Mouse (Mus musculus): ENCODE measurements around the gene Gemin7. TPM values are rescaled to one million over a fixed set of nuclear protein-coding genes. Genes with fewer than 3 reads are reported as not detected.
A peak's percentile ranks its signal among the peaks of the same experiment; 100 is the strongest.
"Not testable (repeated sequence)": the region's sequence is repeated elsewhere in the genome, so short reads cannot be mapped to it uniquely, and the experiment has no call there.

The Gemin7 gene
- polyA plus RNA-seq, 1 experiment from 2014 or later = 158 TPM

- Histone ChIP-seq H3K4me2 (ENCODE audit: low read depth, low read length) (no peak overlapping the region), H3K9me3 (replicated peaks; ENCODE audit: control insufficient read depth, low read length) (no peaks in the 10 kb centered on the region), H3K9ac (replicated peaks; ENCODE audit: low read length) (no peak overlapping the region), H3K27me3 (ENCODE audit: control insufficient read depth, insufficient read depth, low read length) (no peaks in the 10 kb centered on the region), H3K4me1 (ENCODE audit: control insufficient read depth, insufficient read depth, low read length) (no peaks in the 10 kb centered on the region), H3K36me3 (replicated peaks; ENCODE audit: control insufficient read depth, insufficient read depth, low read depth, low read length) (no peaks in the 10 kb centered on the region), H3K27ac (replicated peaks; ENCODE audit: low read depth, low read length) (no peak overlapping the region), H3K4me3 (ENCODE audit: low read depth, low read length) (no peak overlapping the region)
- DNase-seq (ENCODE audit: low spot score) = no peak
- 87% methylated on average over 12 of the region's 12 CpGs for WGBS
- no peak for ATAC-seq (replicated peaks; ENCODE audit: insufficient number of reproducible peaks, low FRiP score, low TSS enrichment, low read depth)
These were observed 32.4 kb upstream of the Gemin7 start for GRCm38 (mm10) chr7:19609641-19610332.

DNA sequence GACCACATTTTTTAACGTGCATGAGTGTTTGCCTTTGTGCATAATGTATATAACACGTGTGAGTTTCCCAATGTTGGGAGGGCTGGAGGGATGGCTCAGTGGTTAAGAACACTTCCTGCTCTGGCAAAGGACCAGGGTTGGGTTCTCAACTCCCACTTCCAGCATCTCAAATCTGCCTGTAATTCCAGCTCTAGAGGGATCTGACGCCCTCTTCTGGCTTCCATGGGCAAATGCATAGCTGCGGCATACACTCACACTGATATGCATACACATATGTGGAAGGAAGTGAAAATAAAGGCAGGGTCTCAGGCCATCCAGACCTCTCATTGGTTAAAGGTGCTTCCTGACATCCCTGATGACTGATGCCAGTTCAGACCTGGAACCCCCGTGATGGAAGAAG, 29.9 kb upstream of the Gemin7 start:
- H3K9me3 ChIP-seq (replicated peaks; ENCODE audit: control insufficient read depth, low read length) = no peaks in the 10 kb centered on the region
- DNase-seq (ENCODE audit: low spot score) = no peak
- H3K36me3 ChIP-seq (replicated peaks; ENCODE audit: control insufficient read depth, insufficient read depth, low read depth, low read length) = no peaks in the 10 kb centered on the region
- H3K4me3 ChIP-seq (ENCODE audit: low read depth, low read length) = no peak overlapping the region
- H3K9ac ChIP-seq (replicated peaks; ENCODE audit: low read length) = no peak overlapping the region
- H3K4me1 ChIP-seq (ENCODE audit: control insufficient read depth, insufficient read depth, low read length) = no peaks in the 10 kb centered on the region
- ATAC-seq (replicated peaks; ENCODE audit: insufficient number of reproducible peaks, low FRiP score, low TSS enrichment, low read depth) = no peak
- H3K4me2 ChIP-seq (ENCODE audit: low read depth, low read length) = no peak overlapping the region
- WGBS = 80% methylated on average over 5 of the region's 5 CpGs
- H3K27ac ChIP-seq (replicated peaks; ENCODE audit: low read depth, low read length) = no peak overlapping the region
- H3K27me3 ChIP-seq (ENCODE audit: control insufficient read depth, insufficient read depth, low read length) = no peaks in the 10 kb centered on the region

GRCm38 (mm10) chr7:19604606-19605214, 27.3 kb upstream of the Gemin7 start:
- DNase-seq (ENCODE audit: low spot score); H3K27ac ChIP-seq (replicated peaks; ENCODE audit: low read depth, low read length); H3K4me1 ChIP-seq (ENCODE audit: control insufficient read depth, insufficient read depth, low read length); H3K36me3 ChIP-seq (replicated peaks; ENCODE audit: control insufficient read depth, insufficient read depth, low read depth, low read length); ATAC-seq (replicated peaks; ENCODE audit: insufficient number of reproducible peaks, low FRiP score, low TSS enrichment, low read depth); H3K27me3 ChIP-seq (ENCODE audit: control insufficient read depth, insufficient read depth, low read length); H3K9me3 ChIP-seq (replicated peaks; ENCODE audit: control insufficient read depth, low read length): not testable (repeated sequence)
- peak overlapping the region; percentile 81; the same call in 1 of the 2 replicates for H3K4me2 ChIP-seq (ENCODE audit: low read depth, low read length)
- WGBS = 57% methylated on average over 10 of the region's 10 CpGs
- peak overlapping the region; percentile 99 for H3K4me3 ChIP-seq (ENCODE audit: low read depth, low read length)
- peak overlapping the region; percentile 88 for H3K9ac ChIP-seq (replicated peaks; ENCODE audit: low read length)

- Histone ChIP-seq H3K4me3 (ENCODE audit: low read depth, low read length) (peak within 1 kb of the TSS; percentile 99), H3K9me3 (replicated peaks; ENCODE audit: control insufficient read depth, low read length) (no peaks in the 10 kb centered on the region), H3K36me3 (replicated peaks; ENCODE audit: control insufficient read depth, insufficient read depth, low read depth, low read length) (no peaks in the 10 kb centered on the region; the same call in 1 of the 2 replicates), H3K4me2 (ENCODE audit: low read depth, low read length) (peak within 1 kb of the TSS; percentile 81), H3K4me1 (ENCODE audit: control insufficient read depth, insufficient read depth, low read length) (no peaks in the 10 kb centered on the region), H3K9ac (replicated peaks; ENCODE audit: low read length) (peak within 1 kb of the TSS; percentile 88), H3K27me3 (ENCODE audit: control insufficient read depth, insufficient read depth, low read length) (no peaks in the 10 kb centered on the region), H3K27ac (replicated peaks; ENCODE audit: low read depth, low read length) (peak within 1 kb of the TSS; percentile 66)
- ATAC-seq (replicated peaks; ENCODE audit: insufficient number of reproducible peaks, low FRiP score, low TSS enrichment, low read depth) = peak; percentile 92
- 1% methylated on average over 57 of the region's 57 CpGs for WGBS
- DNase-seq (ENCODE audit: low spot score) = peak; percentile 98
These were observed 26.6 kb upstream of the Gemin7 start, which contains the start of gene Clasrp for GRCm38 (mm10) chr7:19603849-19604605. Clasrp (minus strand) TSS chr7:19604486.

DNA sequence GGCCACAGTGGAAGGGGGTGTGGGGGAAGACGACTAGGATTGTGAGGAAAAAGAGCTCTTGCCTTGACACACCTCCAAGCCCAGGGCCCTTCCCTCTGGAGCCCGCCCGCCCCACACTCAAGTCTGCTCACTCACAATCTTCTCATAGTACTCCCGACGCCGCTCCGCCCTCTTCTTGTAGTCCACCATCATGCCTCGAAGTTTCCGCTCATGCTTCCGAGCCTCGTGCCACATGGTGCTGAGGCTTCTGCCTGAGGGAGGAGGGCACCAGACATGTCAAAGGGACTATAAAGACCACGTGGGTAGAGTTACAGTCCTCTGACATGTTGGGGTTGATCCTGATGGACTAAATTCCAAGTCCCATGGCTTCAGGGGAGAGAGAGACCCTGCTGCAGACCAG, 25.7 kb upstream of the Gemin7 start:
- H3K27me3 ChIP-seq (ENCODE audit: control insufficient read depth, insufficient read depth, low read length) = no peaks in the 10 kb centered on the region
- H3K4me3 ChIP-seq (ENCODE audit: low read depth, low read length) = peak overlapping the region; percentile 99
- no peak for DNase-seq (ENCODE audit: low spot score)
- H3K9ac ChIP-seq (replicated peaks; ENCODE audit: low read length) = no peak overlapping the region
- H3K4me2 ChIP-seq (ENCODE audit: low read depth, low read length) = peak overlapping the region; percentile 81; the same call in 1 of the 2 replicates
- H3K9me3 ChIP-seq (replicated peaks; ENCODE audit: control insufficient read depth, low read length) = no peaks in the 10 kb centered on the region
- 84% methylated on average over 12 of the region's 12 CpGs for WGBS
- H3K36me3 ChIP-seq (replicated peaks; ENCODE audit: control insufficient read depth, insufficient read depth, low read depth, low read length) = no peaks in the 10 kb centered on the region; the same call in 1 of the 2 replicates
- H3K4me1 ChIP-seq (ENCODE audit: control insufficient read depth, insufficient read depth, low read length) = no peaks in the 10 kb centered on the region
- no peak for ATAC-seq (replicated peaks; ENCODE audit: insufficient number of reproducible peaks, low FRiP score, low TSS enrichment, low read depth)
- H3K27ac ChIP-seq (replicated peaks; ENCODE audit: low read depth, low read length) = no peak overlapping the region

DNA sequence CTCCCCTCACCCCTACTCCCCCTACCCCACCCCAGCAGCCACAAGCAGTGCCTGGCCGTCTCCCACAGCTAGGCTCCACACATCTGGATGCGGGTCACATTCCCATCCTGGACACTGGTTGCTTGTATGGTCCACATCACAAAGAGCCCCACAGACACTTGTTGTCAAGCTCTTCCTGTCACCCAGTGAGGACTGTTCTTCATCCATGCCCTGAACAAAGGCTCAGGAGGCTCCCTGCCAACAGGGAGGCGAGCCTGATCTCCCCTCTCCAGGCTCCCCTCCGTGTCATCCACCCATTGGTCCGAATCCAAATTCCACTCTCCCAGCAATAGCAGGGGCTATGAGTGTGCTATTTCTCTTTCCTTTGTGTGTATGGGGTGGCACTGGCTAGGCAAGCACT, 23.2 kb upstream of the Gemin7 start:
- H3K27ac ChIP-seq (replicated peaks; ENCODE audit: low read depth, low read length) = no peak overlapping the region
- no peak overlapping the region for H3K9ac ChIP-seq (replicated peaks; ENCODE audit: low read length)
- H3K4me2 ChIP-seq (ENCODE audit: low read depth, low read length) = no peak overlapping the region
- no peak overlapping the region for H3K4me3 ChIP-seq (ENCODE audit: low read depth, low read length)
- no peaks in the 10 kb centered on the region for H3K27me3 ChIP-seq (ENCODE audit: control insufficient read depth, insufficient read depth, low read length)
- ATAC-seq (replicated peaks; ENCODE audit: insufficient number of reproducible peaks, low FRiP score, low TSS enrichment, low read depth) (no peak), DNase-seq (ENCODE audit: low spot score) (no peak)
- WGBS = 71% methylated on average over 5 of the region's 5 CpGs
- H3K9me3 ChIP-seq (replicated peaks; ENCODE audit: control insufficient read depth, low read length) = no peaks in the 10 kb centered on the region
- H3K36me3 ChIP-seq (replicated peaks; ENCODE audit: control insufficient read depth, insufficient read depth, low read depth, low read length) = no peaks in the 10 kb centered on the region; the same call in none of the 2 replicates
- no peaks in the 10 kb centered on the region for H3K4me1 ChIP-seq (ENCODE audit: control insufficient read depth, insufficient read depth, low read length)

- 90% methylated on average over 10 of the region's 10 CpGs for WGBS
- Histone ChIP-seq H3K27me3 (ENCODE audit: control insufficient read depth, insufficient read depth, low read length) (no peaks in the 10 kb centered on the region), H3K9me3 (replicated peaks; ENCODE audit: control insufficient read depth, low read length) (no peaks in the 10 kb centered on the region), H3K27ac (replicated peaks; ENCODE audit: low read depth, low read length) (no peak overlapping the region), H3K36me3 (replicated peaks; ENCODE audit: control insufficient read depth, insufficient read depth, low read depth, low read length) (peaks cover 15% of the 10 kb centered on the region), H3K4me3 (ENCODE audit: low read depth, low read length) (no peak overlapping the region), H3K4me2 (ENCODE audit: low read depth, low read length) (no peak overlapping the region), H3K4me1 (ENCODE audit: control insufficient read depth, insufficient read depth, low read length) (no peaks in the 10 kb centered on the region), H3K9ac (replicated peaks; ENCODE audit: low read length) (no peak overlapping the region)
- ATAC-seq (replicated peaks; ENCODE audit: insufficient number of reproducible peaks, low FRiP score, low TSS enrichment, low read depth) (no peak), DNase-seq (ENCODE audit: low spot score) (no peak)
These were observed 15.8 kb upstream of the Gemin7 start for GRCm38 (mm10) chr7:19593061-19593730.
